Comparison of ENCODE assay signal across 7 mouse cellular contexts in the genomic region with DNA sequence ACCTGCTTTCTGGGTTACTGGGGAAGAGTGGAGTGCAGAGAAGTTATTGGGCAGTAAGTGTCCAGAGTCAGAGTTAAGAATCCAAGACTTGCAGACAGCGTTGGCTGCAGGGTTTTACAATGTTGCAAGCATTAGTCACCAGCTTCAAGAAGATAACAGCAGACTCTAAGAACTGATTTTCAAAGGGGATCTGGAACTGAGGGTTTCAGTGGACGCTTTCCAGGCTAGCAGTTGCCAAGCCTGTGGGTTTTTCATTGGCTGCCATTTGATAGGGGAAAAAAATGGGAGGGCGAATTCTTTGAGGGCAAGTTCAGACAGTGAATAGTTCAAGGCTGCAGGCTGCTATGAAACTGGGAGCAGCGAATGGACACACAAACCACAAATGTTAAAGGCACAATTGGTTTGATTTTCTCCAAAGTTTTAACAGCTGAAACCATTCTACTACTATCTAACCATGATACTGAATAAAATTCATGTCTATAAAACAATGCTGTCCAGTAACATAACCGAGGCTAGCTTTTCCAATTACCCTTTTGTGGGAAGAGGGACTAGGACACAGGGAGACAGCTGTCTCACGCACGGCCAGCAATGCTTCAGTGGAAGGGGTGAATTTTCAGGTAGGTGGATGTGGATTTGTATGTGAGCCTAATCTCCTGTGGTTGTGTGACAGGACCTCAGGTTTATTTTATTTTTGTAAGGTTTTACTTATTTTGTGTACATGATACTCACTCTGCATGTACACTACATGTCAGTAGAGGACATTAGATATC.
DNase-seq lines count a peak whose midpoint lies in the region; ATAC-seq and TF ChIP-seq lines count a peak whose summit lies in the region.

No protein-coding gene starts in this region.

- H3K4me1 ChIP-seq in heart, embryonic 16.5 days (ENCODE audit: control insufficient read depth, insufficient read depth, low read length), result peaks cover 11% of the 10 kb centered on the region

- no peaks in the 10 kb centered on the region for H3K79me3 ChIP-seq in C2C12 (ENCODE audit: low read depth)

- no peak overlapping the region for H3ac ChIP-seq in C2C12 (ENCODE audit: control insufficient read depth, insufficient read length, low read depth)

- no peak overlapping the region for H3K9ac ChIP-seq in heart, embryonic 16.5 days (ENCODE audit: low read length)

- H3K9me3 ChIP-seq in heart, embryonic 16.5 days (replicated peaks; ENCODE audit: control insufficient read depth, low read length), result no peaks in the 10 kb centered on the region

- H3K4me3 ChIP-seq in C2C12 (ENCODE audit: insufficient read depth, poor library complexity, severe bottlenecking), result no peak overlapping the region
- no peak overlapping the region for H3K4me3 ChIP-seq in heart, embryonic 16.5 days (ENCODE audit: low read length)
- H3K4me3 ChIP-seq in layer of hippocampus, adult 2 months, result no peak overlapping the region

- TF ChIP-seq CTCF in C2C12 (IDR thresholded peaks at IDR 0.05; ENCODE audit: control insufficient read depth, insufficient read depth, insufficient read length), result no peak
- no peak for TF ChIP-seq CTCF in layer of hippocampus, adult 2 months (conservative IDR thresholded peaks at IDR 0.05)

- no peaks in the 10 kb centered on the region for H3K79me2 ChIP-seq in C2C12 (ENCODE audit: control insufficient read depth, insufficient read depth)

- 50% methylated on average over 7 of the region's 7 CpGs for WGBS in heart, embryonic 16.5 days

- no peak overlapping the region for H3K4me2 ChIP-seq in heart, embryonic 16.5 days (ENCODE audit: low read depth, low read length)

- H3K36me3 ChIP-seq in C2C12 (ENCODE audit: control insufficient read depth, insufficient read depth), result no peaks in the 10 kb centered on the region
- H3K36me3 ChIP-seq in heart, embryonic 16.5 days (ENCODE audit: control insufficient read depth, insufficient read depth), result no peaks in the 10 kb centered on the region

- peak; percentile 52 for ATAC-seq in heart, embryonic 16.5 days (replicated peaks; ENCODE audit: extremely low read depth, insufficient read depth, low FRiP score)
- ATAC-seq in cerebellum, adult (ENCODE audit: insufficient number of reproducible peaks, low FRiP score, low TSS enrichment), result no peak

- H3K27ac ChIP-seq in heart, embryonic 16.5 days (ENCODE audit: low read length), result peak overlapping the region; percentile 62
- no peak overlapping the region for H3K27ac ChIP-seq in layer of hippocampus, adult 2 months

- no peaks in the 10 kb centered on the region for H3K27me3 ChIP-seq in C2C12 (ENCODE audit: control insufficient read depth, insufficient read depth, insufficient read length)
- H3K27me3 ChIP-seq in heart, embryonic 16.5 days (ENCODE audit: control insufficient read depth, insufficient read depth, low read length), result no peaks in the 10 kb centered on the region

- DNase-seq in adrenal gland, adult 8-10 months, result peak; percentile 79
- peak; percentile 49 for DNase-seq in lung, postnatal 14 days
- DNase-seq in layer of hippocampus, adult 2 months (ENCODE audit: low spot score in 2 of 2), result no peak
- DNase-seq in embryo, embryonic 9.5 days (ENCODE audit: extremely low spot score), result no peak

TF ChIP-seq in C2C12, 6 proteins besides CTCF, POLR2A, EP300 and RAD21:
- TF ChIP-seq MAX (IDR thresholded peaks at IDR 0.05), result peak; percentile 56
- peak; percentile 98 for TF ChIP-seq CEBPB (IDR thresholded peaks at IDR 0.05; ENCODE audit: low read depth)
- peak; percentile 6 for TF ChIP-seq FOSL1 (IDR thresholded peaks at IDR 0.05; ENCODE audit: insufficient read depth, low read length, poor library complexity, severe bottlenecking)
- TF ChIP-seq MYOG (IDR thresholded peaks at IDR 0.05; ENCODE audit: control insufficient read depth, extremely low read depth, insufficient read length), result no peak
- TF ChIP-seq MYOD1 (IDR thresholded peaks at IDR 0.05; ENCODE audit: control insufficient read depth, insufficient read length, low read depth), result peak; percentile 64

Comparison
In these comparisons a context has a peak if more than half of its experiments do, and no peak if none do; other contexts are left out.
1. DNase-seq: peak in adrenal gland, adult 8-10 months (single experiment) and lung, postnatal 14 days (single experiment); none in layer of hippocampus, adult 2 months (0 of 2) and embryo, embryonic 9.5 days (single experiment).